Mouse (Mus musculus): ENCODE results near the gene Jsrp1. TPM values are rescaled to one million over a fixed set of nuclear protein-coding genes. Genes with fewer than 3 reads are reported as not detected.

The Jsrp1 gene
- polyA plus RNA-seq, 1 experiment, result not detected

- TF ChIP-seq POLR2A (IDR thresholded peaks at IDR 0.05; ENCODE audit: insufficient read depth, low read depth, low read length), result no peak
- TF ChIP-seq CTCF (IDR thresholded peaks at IDR 0.05; ENCODE audit: insufficient read depth, low read depth, low read length), result no peak
- Histone ChIP-seq H3K4me1 (ENCODE audit: control insufficient read depth, insufficient read depth, low read length) (peaks cover 10% of the 10 kb centered on the region), H3K4me3 (ENCODE audit: insufficient read depth, low read depth, low read length) (peak overlapping the region; percentile 77), H3K27ac (ENCODE audit: insufficient read depth, low read depth, low read length) (no peak overlapping the region)
- 3% methylated on average over 29 of the region's 29 CpGs for WGBS
These were observed 14.0 kb upstream of the Jsrp1 start for GRCm38 (mm10) chr10:80827063-80827869.

GRCm38 (mm10) chr10:80826151-80827062 lies 13.1 kb upstream of the Jsrp1 start, which contains the start of gene Oaz1:
TSS of gene Oaz1 (plus strand) at chr10:80826656.
- Histone ChIP-seq H3K27ac (ENCODE audit: insufficient read depth, low read depth, low read length) (peak within 1 kb of the TSS; percentile 89), H3K4me3 (ENCODE audit: insufficient read depth, low read depth, low read length) (peak within 1 kb of the TSS; percentile 77), H3K4me1 (ENCODE audit: control insufficient read depth, insufficient read depth, low read length) (peaks cover 10% of the 10 kb centered on the region)
- WGBS, result under 1% methylated on average over 81 of the region's 82 CpGs
- TF ChIP-seq POLR2A (IDR thresholded peaks at IDR 0.05; ENCODE audit: insufficient read depth, low read depth, low read length) (peak; percentile 87), CTCF (IDR thresholded peaks at IDR 0.05; ENCODE audit: insufficient read depth, low read depth, low read length) (no peak)

GRCm38 (mm10) chr10:80824827-80825226 lies 11.5 kb upstream of the Jsrp1 start:
- TF ChIP-seq POLR2A (IDR thresholded peaks at IDR 0.05; ENCODE audit: insufficient read depth, low read depth, low read length), result no peak
- no peak for TF ChIP-seq CTCF (IDR thresholded peaks at IDR 0.05; ENCODE audit: insufficient read depth, low read depth, low read length)
- Histone ChIP-seq H3K4me1 (ENCODE audit: control insufficient read depth, insufficient read depth, low read length) (peaks cover 10% of the 10 kb centered on the region), H3K4me3 (ENCODE audit: insufficient read depth, low read depth, low read length) (no peak overlapping the region), H3K27ac (ENCODE audit: insufficient read depth, low read depth, low read length) (no peak overlapping the region)
- 59% methylated on average over 2 of the region's 2 CpGs for WGBS

- H3K4me3 ChIP-seq (ENCODE audit: insufficient read depth, low read depth, low read length), result no peak overlapping the region
- 63% methylated on average over 8 of the region's 8 CpGs for WGBS
- peaks cover 10% of the 10 kb centered on the region for H3K4me1 ChIP-seq (ENCODE audit: control insufficient read depth, insufficient read depth, low read length)
- H3K27ac ChIP-seq (ENCODE audit: insufficient read depth, low read depth, low read length), result no peak overlapping the region
- TF ChIP-seq POLR2A (IDR thresholded peaks at IDR 0.05; ENCODE audit: insufficient read depth, low read depth, low read length), result no peak
- TF ChIP-seq CTCF (IDR thresholded peaks at IDR 0.05; ENCODE audit: insufficient read depth, low read depth, low read length), result no peak
These were observed 10.7 kb upstream of the Jsrp1 start for GRCm38 (mm10) chr10:80823847-80824643.

- Histone ChIP-seq H3K4me1 (ENCODE audit: control insufficient read depth, insufficient read depth, low read length) (peaks cover 6% of the 10 kb centered on the region), H3K27ac (ENCODE audit: insufficient read depth, low read depth, low read length) (no peak overlapping the region), H3K4me3 (ENCODE audit: insufficient read depth, low read depth, low read length) (no peak overlapping the region)
- TF ChIP-seq POLR2A (IDR thresholded peaks at IDR 0.05; ENCODE audit: insufficient read depth, low read depth, low read length) (no peak), CTCF (IDR thresholded peaks at IDR 0.05; ENCODE audit: insufficient read depth, low read depth, low read length) (no peak)
- WGBS, result 94% methylated on average over 1 of the region's 1 CpGs
These were observed 10.0 kb upstream of the Jsrp1 start for GRCm38 (mm10) chr10:80823316-80823715.

- H3K27ac ChIP-seq (ENCODE audit: insufficient read depth, low read depth, low read length), result no peak overlapping the region
- H3K4me3 ChIP-seq (ENCODE audit: insufficient read depth, low read depth, low read length), result no peak overlapping the region
- no peaks in the 10 kb centered on the region for H3K4me1 ChIP-seq (ENCODE audit: control insufficient read depth, insufficient read depth, low read length)
- TF ChIP-seq CTCF (IDR thresholded peaks at IDR 0.05; ENCODE audit: insufficient read depth, low read depth, low read length), result no peak
- TF ChIP-seq POLR2A (IDR thresholded peaks at IDR 0.05; ENCODE audit: insufficient read depth, low read depth, low read length), result no peak
- 91% methylated on average over 5 of the region's 5 CpGs for WGBS
These were observed 9.2 kb upstream of the Jsrp1 start for GRCm38 (mm10) chr10:80822528-80822927.

GRCm38 (mm10) chr10:80821991-80822390 lies 8.7 kb upstream of the Jsrp1 start:
- no peak overlapping the region for H3K4me3 ChIP-seq (ENCODE audit: insufficient read depth, low read depth, low read length)

GRCm38 (mm10) chr10:80819406-80819805 lies 6.1 kb upstream of the Jsrp1 start:
- no peaks in the 10 kb centered on the region for H3K4me1 ChIP-seq (ENCODE audit: control insufficient read depth, insufficient read depth, low read length)
- 61% methylated on average over 3 of the region's 3 CpGs for WGBS
- H3K4me3 ChIP-seq (ENCODE audit: insufficient read depth, low read depth, low read length), result no peak overlapping the region
- H3K27ac ChIP-seq (ENCODE audit: insufficient read depth, low read depth, low read length), result no peak overlapping the region
- TF ChIP-seq CTCF (IDR thresholded peaks at IDR 0.05; ENCODE audit: insufficient read depth, low read depth, low read length) (no peak), POLR2A (IDR thresholded peaks at IDR 0.05; ENCODE audit: insufficient read depth, low read depth, low read length) (no peak)

More at GRCm38 (mm10) chr10:80821991-80822390, 8.7 kb upstream of the Jsrp1 start:
- H3K27ac ChIP-seq (ENCODE audit: insufficient read depth, low read depth, low read length), result no peak overlapping the region
- whole genome bisulfite sequencing, result 46% methylated on average over 2 of the region's 2 CpGs
- TF ChIP-seq POLR2A (IDR thresholded peaks at IDR 0.05; ENCODE audit: insufficient read depth, low read depth, low read length), result no peak
- no peak for TF ChIP-seq CTCF (IDR thresholded peaks at IDR 0.05; ENCODE audit: insufficient read depth, low read depth, low read length)
- H3K4me1 ChIP-seq (ENCODE audit: control insufficient read depth, insufficient read depth, low read length), result no peaks in the 10 kb centered on the region
